Mouse (Mus musculus): ENCODE data around the gene Card11.

GRCm38 (mm10) chr5:140829911-140830294 lies 170.5 kb downstream of the Card11 start:
- TF ChIP-seq CTCF (IDR thresholded peaks at IDR 0.05), result no peak
- no peak for TF ChIP-seq POLR2A (IDR thresholded peaks at IDR 0.05; ENCODE audit: insufficient read depth, low read depth, low read length)
- no peak for TF ChIP-seq EP300 (IDR thresholded peaks at IDR 0.05; ENCODE audit: insufficient read depth, low read depth, low read length)

Data from heart, adult 2 months (tissue).